Mouse (Mus musculus) ES-E14 (cell line): ENCODE data around the gene Eif5a.

ENCODE experiments used
- HCFC1 ChIP-seq: IDR thresholded peaks from 2 replicates; pipeline ENCODE4 v1.6.1; 2012; ENCODE audit warnings: low read length, inconsistent platforms, borderline replicate concordance; ENCODE audit not compliant: insufficient read depth
- MAFK ChIP-seq: IDR thresholded peaks from 2 replicates; pipeline ENCODE4 v1.6.1; 2014; ENCODE audit warnings: mild to moderate bottlenecking, low read depth, low read length, inconsistent platforms; ENCODE audit not compliant: insufficient read depth

- TF ChIP-seq HCFC1 (no peak), MAFK (no peak)
These were observed 39.7 kb downstream of the Eif5a start for GRCm38 (mm10) chr11:69881787-69882670.
